Mouse (Mus musculus): ENCODE data around the gene C730034F03Rik.

GRCm38 (mm10) chr15:89455642-89456041, 26.3 kb downstream of the C730034F03Rik start:
- TF ChIP-seq POLR2A (IDR thresholded peaks at IDR 0.05; ENCODE audit: borderline replicate concordance, control insufficient read depth, low read depth, low read length) (no peak), CTCF (IDR thresholded peaks at IDR 0.05; ENCODE audit: control insufficient read depth, insufficient read depth, low read length) (no peak)

Measured in bone marrow, adult 2 months (tissue).